Mouse (Mus musculus) adipocyte (in vitro differentiated cells): ENCODE data around the gene Bphl.

Experiments
- DNase-seq: peaks from one replicate; pipeline ENCODE4 v3.0.0-alpha.2; 2016; ENCODE audit warnings: low spot score

The Bphl gene

DNA sequence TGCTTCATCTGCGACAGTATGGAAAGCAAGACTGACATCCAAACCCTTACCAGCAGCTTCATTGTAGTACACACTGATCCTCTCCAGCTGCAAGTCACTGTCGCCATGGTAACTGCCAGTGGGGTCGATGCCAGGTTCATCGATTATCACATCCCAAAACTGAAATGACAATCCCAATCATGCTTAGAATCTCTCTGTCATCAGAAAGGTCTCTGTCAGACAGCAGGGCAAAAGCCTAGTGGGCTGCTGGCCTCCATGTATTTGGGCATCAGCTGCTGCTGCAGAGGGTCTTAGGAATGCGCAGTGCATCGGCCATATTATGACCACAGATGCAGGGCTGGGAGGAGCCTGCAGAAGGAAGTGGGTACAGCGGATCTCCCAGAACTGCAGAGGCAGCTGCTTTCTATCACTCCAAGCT lies 51.5 kb downstream of the Bphl start:
- DNase-seq = no peak

DNA sequence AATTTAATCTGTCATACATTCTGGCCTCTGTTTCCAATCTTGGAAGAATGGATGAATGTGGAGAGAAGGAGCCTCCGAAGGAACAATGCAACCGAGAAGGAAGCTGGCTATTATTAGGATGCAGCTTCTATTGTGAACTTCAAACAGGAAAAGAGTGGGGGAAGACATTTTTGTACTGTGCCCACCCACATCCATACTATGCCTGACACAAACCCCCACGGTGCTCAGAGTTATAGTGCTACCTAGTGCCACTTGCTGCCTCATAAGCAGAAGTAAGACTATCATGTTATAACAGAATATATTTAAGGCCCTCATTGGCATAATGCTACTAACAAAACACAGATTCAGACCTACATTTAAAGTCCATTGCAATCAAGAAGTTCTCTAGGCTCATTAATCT lies 52.0 kb downstream of the Bphl start:
- no peak for DNase-seq

DNA sequence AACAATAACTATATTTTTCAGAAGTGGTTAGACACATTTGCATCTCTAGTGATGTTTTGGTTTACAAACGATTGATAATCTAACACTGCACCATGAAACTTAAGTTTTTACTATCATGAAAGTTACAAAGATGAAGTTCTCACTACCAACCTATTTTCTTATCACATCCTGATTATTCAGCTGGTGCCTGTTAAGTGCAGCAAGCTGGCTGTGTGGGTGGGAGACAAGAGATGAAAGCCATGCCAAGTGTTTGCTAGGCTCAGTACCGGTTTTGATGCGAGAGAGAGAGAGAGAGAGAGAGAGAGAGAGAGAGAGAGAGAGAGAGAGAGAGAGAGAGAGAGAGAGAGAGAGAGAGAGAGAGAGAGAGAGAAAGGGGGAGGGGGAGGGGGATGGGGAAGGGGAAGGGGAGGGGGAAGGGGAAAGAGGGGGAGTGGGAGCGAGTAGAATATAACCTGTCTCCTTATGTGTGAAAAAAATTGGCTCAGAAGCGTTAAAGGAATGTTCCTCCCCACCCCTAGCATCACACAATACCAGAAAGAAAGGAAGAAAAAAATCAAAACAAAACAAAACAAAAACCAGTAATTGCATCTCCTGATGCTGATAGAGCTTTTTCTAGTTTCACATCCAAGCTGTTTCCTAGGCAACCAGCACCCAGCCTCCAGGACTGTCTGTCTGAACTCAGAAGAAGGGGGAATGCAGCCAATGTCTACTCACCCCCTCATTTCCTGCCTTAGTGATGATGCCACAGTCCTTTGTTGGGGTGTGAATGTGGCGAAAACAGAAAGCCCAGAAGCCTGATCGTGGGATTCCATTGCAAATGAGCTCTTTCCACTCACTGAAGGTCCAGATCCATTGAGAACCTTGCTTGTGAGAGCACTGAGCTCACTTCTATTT lies 58.4 kb downstream of the Bphl start:
- DNase-seq = no peak

GRCm38 (mm10) chr13:34096455-34096854 lies 59.1 kb downstream of the Bphl start:
- no peak for DNase-seq

GRCm38 (mm10) chr13:34097086-34097485 lies 59.7 kb downstream of the Bphl start:
- DNase-seq = no peak

- DNase-seq = no peak
These were observed 63.3 kb downstream of the Bphl start for GRCm38 (mm10) chr13:34100733-34101132.

GRCm38 (mm10) chr13:34101247-34101646 lies 63.9 kb downstream of the Bphl start:
- no peak for DNase-seq

DNA sequence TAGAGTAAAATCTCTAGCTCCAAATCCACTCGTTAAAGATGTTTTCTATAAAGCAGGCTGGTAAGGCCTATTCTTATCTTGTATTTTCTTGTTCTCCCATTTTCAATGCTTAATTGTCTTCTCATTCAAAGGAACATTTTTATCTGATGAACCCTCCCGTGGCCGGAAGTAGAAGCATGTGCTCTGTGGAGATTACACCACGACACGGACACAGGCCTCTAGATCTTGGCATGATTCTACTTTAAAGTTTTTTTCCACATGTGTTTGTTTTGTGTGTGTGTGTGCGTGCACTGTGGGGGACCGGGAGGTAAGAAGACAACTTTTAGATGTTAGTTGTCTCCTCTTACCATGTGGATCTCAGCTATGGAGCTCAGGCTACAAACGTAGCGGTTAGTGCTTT lies 64.5 kb downstream of the Bphl start:
- no peak for DNase-seq

GRCm38 (mm10) chr13:34105364-34105763 lies 68.0 kb downstream of the Bphl start:
- no peak for DNase-seq

GRCm38 (mm10) chr13:34106256-34106655 lies 68.9 kb downstream of the Bphl start:
- DNase-seq = no peak

- peak; percentile 15 for DNase-seq
These were observed 69.6 kb downstream of the Bphl start for GRCm38 (mm10) chr13:34106999-34107398.

- DNase-seq = no peak
These were observed 71.8 kb downstream of the Bphl start for GRCm38 (mm10) chr13:34109035-34109676.

DNA sequence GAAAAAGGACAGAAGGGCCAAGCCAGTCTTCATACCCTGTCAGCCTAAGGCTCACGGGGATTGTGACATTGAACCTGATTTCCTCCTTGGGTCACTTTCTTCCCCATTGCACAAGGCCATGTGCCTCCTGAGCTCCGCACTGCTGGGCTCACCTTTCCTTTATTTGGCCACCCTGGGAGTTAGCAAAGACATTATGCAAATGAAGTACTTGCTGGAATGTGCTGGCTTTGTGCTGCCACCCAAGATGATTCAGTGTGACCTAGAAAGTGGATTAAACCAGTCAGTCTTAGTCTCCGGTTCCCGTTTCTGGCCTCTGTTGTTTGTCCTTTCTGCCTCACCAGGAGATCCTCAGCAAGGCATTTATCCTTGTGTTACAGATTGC lies 72.3 kb downstream of the Bphl start:
- DNase-seq = peak; percentile 73

DNA sequence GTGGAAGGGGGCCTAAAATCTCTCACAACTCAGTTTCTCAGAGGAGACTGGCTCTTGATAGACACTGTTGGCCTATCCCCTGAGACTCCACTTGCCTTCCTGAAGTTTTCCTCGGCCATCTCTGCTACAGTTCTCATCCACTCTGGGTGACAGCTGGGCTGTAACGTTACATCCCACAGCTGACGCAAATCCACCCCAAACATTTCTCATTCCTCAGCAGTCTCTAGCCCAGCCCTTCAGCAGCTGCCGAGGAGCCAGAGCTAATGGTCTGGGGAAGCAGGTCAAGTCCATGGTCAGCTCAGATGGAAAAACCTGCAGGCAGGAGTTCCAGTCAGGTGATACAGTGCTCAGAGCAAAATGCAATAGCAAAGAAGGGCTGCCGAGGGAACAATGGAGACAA lies 73.6 kb downstream of the Bphl start:
- DNase-seq = no peak

GRCm38 (mm10) chr13:34111878-34112277 lies 74.5 kb downstream of the Bphl start:
- no peak for DNase-seq

DNA sequence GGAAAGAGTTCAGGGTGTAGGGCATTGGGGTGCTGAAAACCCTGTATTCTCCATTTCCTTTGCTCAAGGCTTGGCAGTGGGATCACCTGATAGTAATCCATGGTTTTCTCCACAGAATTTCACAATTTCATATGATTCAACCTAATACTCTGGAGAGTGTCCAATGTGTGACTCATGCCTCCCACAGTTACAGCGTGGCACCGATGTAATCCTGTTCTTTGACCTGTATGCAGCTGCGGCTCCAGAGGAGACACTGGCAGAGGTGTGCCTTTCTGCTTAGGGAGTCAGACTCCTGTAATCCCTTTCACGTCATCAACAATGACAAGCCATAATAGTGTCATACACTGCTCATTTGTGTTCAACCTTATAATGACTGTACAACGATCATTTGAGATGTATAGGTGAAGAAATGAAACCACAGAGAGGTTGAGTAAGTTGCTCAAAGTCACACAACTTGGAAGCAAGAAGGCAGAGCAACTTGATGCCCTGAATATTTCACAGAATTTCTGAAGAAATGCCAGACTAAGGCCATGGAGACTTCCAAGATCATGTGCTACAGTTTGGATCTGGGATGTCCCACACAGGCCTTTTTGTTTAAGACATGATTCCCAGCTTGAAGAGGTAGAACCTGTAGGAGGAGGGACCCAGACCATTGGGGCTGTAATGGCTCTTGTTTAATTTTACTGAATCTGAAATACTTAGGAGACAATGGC lies 75.1 kb downstream of the Bphl start:
- DNase-seq = peak; percentile 82

- peak; percentile 19 for DNase-seq
These were observed 75.7 kb downstream of the Bphl start for GRCm38 (mm10) chr13:34113086-34113485.

DNA sequence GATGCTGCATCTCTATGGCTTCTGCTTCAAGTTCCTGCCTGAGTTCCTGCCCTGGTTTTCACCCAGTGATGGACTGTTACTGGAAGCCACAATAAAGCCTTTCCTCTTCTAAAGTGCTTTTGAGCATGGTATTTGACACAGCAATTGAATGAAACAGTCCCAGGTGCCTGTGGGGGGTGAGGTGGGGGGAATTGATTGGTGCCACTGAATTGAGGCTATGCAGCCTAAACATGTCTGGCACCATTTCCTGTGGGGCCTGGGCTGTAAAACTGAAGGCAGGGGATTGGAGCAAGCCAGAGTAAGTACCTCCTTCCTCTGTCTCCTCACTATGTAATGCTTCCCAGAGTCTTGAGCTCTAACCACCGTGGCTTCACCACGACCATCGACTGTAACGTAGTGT lies 77.3 kb downstream of the Bphl start:
- DNase-seq = no peak

DNA sequence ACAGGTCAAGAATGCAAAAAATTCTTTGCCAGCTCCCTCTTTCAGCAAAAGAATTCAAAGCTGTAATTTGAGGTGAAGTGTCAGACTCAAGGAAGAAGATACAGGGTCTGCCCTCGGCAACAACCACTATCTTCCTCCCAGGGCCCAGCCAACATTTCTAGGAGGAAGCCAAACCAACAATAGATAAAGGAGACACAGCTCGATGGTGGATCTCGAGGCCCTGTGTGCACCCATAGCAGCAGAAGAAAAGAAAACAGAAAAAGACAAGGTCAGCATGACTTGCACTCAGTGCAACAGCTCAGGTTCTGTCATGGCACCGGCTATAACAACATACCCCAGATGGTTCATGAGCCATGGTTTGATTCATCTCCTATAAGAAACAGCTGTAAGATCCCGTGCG lies 79.1 kb downstream of the Bphl start:
- no peak for DNase-seq

GRCm38 (mm10) chr13:34118816-34119215 lies 81.4 kb downstream of the Bphl start:
- DNase-seq = no peak

GRCm38 (mm10) chr13:34119406-34119805 lies 82.0 kb downstream of the Bphl start:
- DNase-seq = no peak

DNA sequence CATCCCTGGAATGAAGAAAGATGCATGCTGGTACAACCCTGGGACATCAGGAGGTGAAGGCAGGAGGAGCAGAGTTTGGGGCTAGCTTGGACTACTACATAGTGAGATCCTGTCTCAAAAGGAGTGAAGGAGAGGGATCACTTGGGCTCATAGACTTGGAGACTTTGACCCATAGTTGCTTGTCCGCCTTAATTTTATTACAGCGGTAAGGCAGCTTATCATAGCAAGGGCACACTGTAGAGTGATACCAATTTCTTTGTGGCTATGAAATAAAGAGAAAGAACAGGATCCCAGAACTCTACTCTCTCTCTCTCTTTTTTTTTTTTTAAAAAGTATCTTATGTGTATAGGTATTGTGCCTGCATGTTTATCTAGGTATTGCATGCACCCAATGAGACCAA lies 83.1 kb downstream of the Bphl start:
- DNase-seq = no peak
